Mouse (Mus musculus): ENCODE measurements around the gene Clk1. TPM values are rescaled to one million over a fixed set of nuclear protein-coding genes. Genes with fewer than 3 reads are reported as not detected.

The Clk1 gene
- polyA plus RNA-seq, 3 experiments from 2014 or later, result 382 to 646 (median 498) TPM

Other genes starting within 250 kb of the Clk1 start
- not detected for gene Aox4, start 213.7 kb downstream of the Clk1 start, polyA plus RNA-seq (2017; shearing (Covaris generic))
- gene Aox2, start 145.7 kb downstream of the Clk1 start, polyA plus RNA-seq (2017; shearing (Covaris generic)), result not detected
- 100 to 1,000 TPM; 360 to 576 (median 385) TPM for gene Bzw1, start 31.2 kb downstream of the Clk1 start, polyA plus RNA-seq (2017; shearing (Covaris generic))
- 10 to 100 TPM; 39.2 to 58.9 (median 57.3) TPM for gene Nif3l1, start 21.1 kb upstream of the Clk1 start, polyA plus RNA-seq (2017; shearing (Covaris generic))
- gene Ppil3, start 21.4 kb upstream of the Clk1 start, polyA plus RNA-seq (2017; shearing (Covaris generic)), result 10 to 100 TPM; 70.0 to 79.5 (median 70.1) TPM
- 10 to 100 TPM; 13.7 to 30.8 (median 27.1) TPM for gene Orc2, start 81.0 kb upstream of the Clk1 start, polyA plus RNA-seq (2017; shearing (Covaris generic))
- gene Fam126b, start 162.3 kb upstream of the Clk1 start, polyA plus RNA-seq (2017; shearing (Covaris generic)), result 10 to 100 TPM in 2 of 3 experiments, 1 to 10 TPM in 1; 8.4 to 14.4 (median 14.1) TPM
- 10 to 100 TPM; 76.2 to 94.3 (median 83.6) TPM for gene Ndufb3, start 162.3 kb upstream of the Clk1 start, polyA plus RNA-seq (2017; shearing (Covaris generic))

Data from inflammation-experienced regulatory T-cells, adult 6 months (primary cell).